Mouse (Mus musculus): ENCODE data around the gene Stn1. TPM values are rescaled to one million over a fixed set of nuclear protein-coding genes. Genes with fewer than 3 reads are reported as not detected.

Stn1 gene
- polyA plus RNA-seq, 1 experiment from 2014 or later, result 53.6 TPM

GRCm38 (mm10) chr19:47458504-47459161 lies 78.7 kb downstream of the Stn1 start:
- H3K9me3 ChIP-seq (replicated peaks), result no peaks in the 10 kb centered on the region; the same call in 1 of the 2 replicates
- no peak overlapping the region for H3K9ac ChIP-seq
- peaks cover 78% of the 10 kb centered on the region for H3K4me1 ChIP-seq
- no peak overlapping the region for H3K27ac ChIP-seq (replicated peaks)
- no peak overlapping the region for H3K4me2 ChIP-seq (replicated peaks)
- ATAC-seq (ENCODE audit: insufficient number of reproducible peaks, low FRiP score, low TSS enrichment, low read depth), result no peak
- H3K27me3 ChIP-seq, result no peaks in the 10 kb centered on the region
- H3K4me3 ChIP-seq (replicated peaks), result no peak overlapping the region
- no peaks in the 10 kb centered on the region for H3K36me3 ChIP-seq
- 58% methylated on average over 17 of the region's 17 CpGs for WGBS

- no peak for ATAC-seq (ENCODE audit: insufficient number of reproducible peaks, low FRiP score, low TSS enrichment, low read depth)
- Histone ChIP-seq H3K27me3 (no peaks in the 10 kb centered on the region), H3K4me2 (replicated peaks) (no peak overlapping the region), H3K27ac (replicated peaks) (no peak overlapping the region), H3K4me3 (replicated peaks) (no peak overlapping the region), H3K4me1 (peaks cover 79% of the 10 kb centered on the region), H3K36me3 (no peaks in the 10 kb centered on the region), H3K9me3 (replicated peaks) (no peaks in the 10 kb centered on the region; the same call in 1 of the 2 replicates), H3K9ac (no peak overlapping the region)
- WGBS, result 69% methylated on average over 13 of the region's 13 CpGs
Observed at GRCm38 (mm10) chr19:47457711-47458503, 79.4 kb downstream of the Stn1 start.

GRCm38 (mm10) chr19:47456021-47456420 lies 81.3 kb downstream of the Stn1 start:
- H3K4me1 ChIP-seq, result peaks cover 70% of the 10 kb centered on the region
- no peaks in the 10 kb centered on the region for H3K36me3 ChIP-seq
- no peak overlapping the region for H3K4me2 ChIP-seq (replicated peaks)
- H3K9me3 ChIP-seq (replicated peaks), result no peaks in the 10 kb centered on the region
- H3K27ac ChIP-seq (replicated peaks), result no peak overlapping the region
- no peak overlapping the region for H3K9ac ChIP-seq
- 71% methylated on average over 6 of the region's 6 CpGs for WGBS
- no peak for ATAC-seq (ENCODE audit: insufficient number of reproducible peaks, low FRiP score, low TSS enrichment, low read depth)
- H3K27me3 ChIP-seq, result no peaks in the 10 kb centered on the region
- H3K4me3 ChIP-seq (replicated peaks), result no peak overlapping the region

DNA sequence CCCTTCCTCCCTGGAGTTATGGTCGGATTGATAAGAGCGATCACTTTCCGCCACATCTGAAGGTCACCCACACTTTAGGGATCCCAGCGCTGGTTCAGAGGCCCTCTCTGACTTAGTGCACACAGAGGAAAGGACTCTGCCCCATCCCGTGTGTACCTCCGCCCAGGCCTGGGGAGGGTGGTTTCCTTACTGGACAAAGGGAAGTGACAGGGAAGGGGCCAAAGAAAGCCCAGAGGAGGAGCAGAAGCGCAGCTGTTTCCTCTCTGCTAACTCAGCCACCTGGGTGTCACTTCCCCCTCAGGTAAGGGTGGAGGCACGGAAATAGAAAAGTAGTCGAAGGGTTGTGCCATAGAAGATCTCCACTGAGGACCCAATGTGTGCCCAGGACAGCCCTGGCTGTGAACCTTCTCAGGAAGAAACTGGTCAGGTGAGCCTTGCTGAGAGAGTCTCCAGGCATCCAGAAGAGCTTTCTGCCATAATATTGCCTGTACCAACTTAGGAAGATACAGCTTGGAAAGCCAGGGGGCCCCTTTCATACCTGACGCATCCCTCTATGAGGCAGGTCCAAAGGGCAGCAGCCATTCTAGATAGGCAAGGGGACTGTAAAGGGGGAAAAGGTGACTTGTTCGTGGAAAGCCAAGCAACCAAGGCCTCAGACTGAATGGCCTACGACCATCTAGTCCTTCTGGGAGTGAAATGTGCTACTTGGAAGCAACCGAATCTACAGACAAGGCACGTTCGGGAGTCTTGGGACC lies 82.1 kb downstream of the Stn1 start:
- Histone ChIP-seq H3K27me3 (no peaks in the 10 kb centered on the region), H3K9me3 (replicated peaks) (no peaks in the 10 kb centered on the region), H3K36me3 (no peaks in the 10 kb centered on the region), H3K4me3 (replicated peaks) (no peak overlapping the region), H3K4me1 (peaks cover 70% of the 10 kb centered on the region), H3K27ac (replicated peaks) (peak overlapping the region; percentile 77; the same call in 1 of the 2 replicates), H3K4me2 (replicated peaks) (no peak overlapping the region), H3K9ac (no peak overlapping the region)
- WGBS, result 85% methylated on average over 15 of the region's 15 CpGs
- ATAC-seq (ENCODE audit: insufficient number of reproducible peaks, low FRiP score, low TSS enrichment, low read depth), result no peak

DNA sequence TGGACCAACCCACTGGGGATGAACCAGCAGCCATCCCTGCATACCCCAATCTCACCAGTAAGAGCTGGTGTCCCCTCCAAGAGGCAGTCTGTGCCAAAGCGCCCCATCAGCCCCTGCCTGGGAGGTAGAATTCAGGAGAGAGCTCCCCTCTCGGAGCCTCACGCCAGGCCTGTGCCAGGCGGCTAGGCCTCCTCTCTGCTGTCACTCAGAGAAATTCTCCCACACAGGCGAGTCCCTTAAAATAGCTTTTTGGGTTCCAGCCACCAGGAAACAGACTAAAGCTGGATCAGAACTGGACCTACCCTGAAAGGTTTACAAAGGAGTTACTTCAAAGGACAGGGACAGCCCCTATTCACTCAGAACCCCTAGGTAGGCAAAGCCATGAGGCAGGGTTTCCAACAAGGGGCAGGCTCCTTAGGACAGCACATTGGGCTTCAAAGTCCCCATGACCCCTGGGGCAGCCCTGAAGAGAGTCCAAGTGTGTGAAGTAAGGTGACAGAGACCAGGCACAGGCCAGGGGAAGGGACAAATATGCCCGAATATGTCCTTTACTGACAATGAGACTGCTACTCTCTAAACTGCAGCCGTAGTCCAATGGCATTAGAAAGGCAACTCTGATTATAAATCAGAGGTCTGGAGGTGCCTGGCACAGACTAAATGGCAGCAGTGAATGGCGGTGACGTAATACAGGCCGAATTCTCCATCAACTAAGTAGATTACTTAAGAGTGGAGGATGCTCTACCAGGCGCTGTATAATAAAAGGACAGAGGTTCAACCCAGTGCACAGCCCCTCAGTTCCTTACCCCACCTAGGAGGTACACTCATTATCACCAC lies 82.9 kb downstream of the Stn1 start:
- H3K9me3 ChIP-seq (replicated peaks), result no peaks in the 10 kb centered on the region
- H3K27ac ChIP-seq (replicated peaks), result peak overlapping the region; percentile 77
- peak; percentile 36; the same call in 1 of the 2 replicates for ATAC-seq (ENCODE audit: insufficient number of reproducible peaks, low FRiP score, low TSS enrichment, low read depth)
- H3K9ac ChIP-seq, result no peak overlapping the region
- peaks cover 66% of the 10 kb centered on the region for H3K4me1 ChIP-seq
- no peak overlapping the region for H3K4me3 ChIP-seq (replicated peaks)
- no peaks in the 10 kb centered on the region for H3K36me3 ChIP-seq
- WGBS, result 61% methylated on average over 11 of the region's 11 CpGs
- no peaks in the 10 kb centered on the region for H3K27me3 ChIP-seq
- H3K4me2 ChIP-seq (replicated peaks), result no peak overlapping the region

DNA sequence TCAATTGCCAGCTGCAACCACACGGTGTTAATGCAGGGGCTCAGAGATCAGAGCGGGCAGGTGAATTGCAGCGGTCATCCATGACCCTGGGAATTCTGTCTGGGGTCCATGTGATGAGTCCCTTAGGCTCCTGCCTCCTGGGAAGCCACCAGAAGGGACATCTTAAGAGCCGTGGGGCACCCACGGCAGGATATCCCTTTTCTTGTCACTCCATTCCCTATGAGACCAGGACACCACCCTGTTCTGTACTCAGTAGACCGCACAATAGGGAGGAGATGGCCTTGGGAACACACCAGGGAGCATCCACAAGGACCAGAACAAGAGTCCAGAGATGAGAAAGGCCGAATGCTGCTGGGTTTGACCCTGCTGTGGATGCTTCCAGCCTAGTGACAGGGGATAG lies 84.0 kb downstream of the Stn1 start:
- no peak for ATAC-seq (ENCODE audit: insufficient number of reproducible peaks, low FRiP score, low TSS enrichment, low read depth)
- H3K9ac ChIP-seq, result no peak overlapping the region
- 87% methylated on average over 7 of the region's 7 CpGs for WGBS
- H3K27ac ChIP-seq (replicated peaks), result peak overlapping the region; percentile 77
- no peaks in the 10 kb centered on the region for H3K27me3 ChIP-seq
- H3K36me3 ChIP-seq, result no peaks in the 10 kb centered on the region
- no peaks in the 10 kb centered on the region for H3K9me3 ChIP-seq (replicated peaks)
- H3K4me3 ChIP-seq (replicated peaks), result no peak overlapping the region
- no peak overlapping the region for H3K4me2 ChIP-seq (replicated peaks)
- H3K4me1 ChIP-seq, result peaks cover 64% of the 10 kb centered on the region

GRCm38 (mm10) chr19:47452682-47453081 lies 84.6 kb downstream of the Stn1 start:
- no peak overlapping the region for H3K4me2 ChIP-seq (replicated peaks)
- H3K36me3 ChIP-seq, result no peaks in the 10 kb centered on the region
- H3K27ac ChIP-seq (replicated peaks), result no peak overlapping the region
- H3K9ac ChIP-seq, result no peak overlapping the region
- no peaks in the 10 kb centered on the region for H3K9me3 ChIP-seq (replicated peaks)
- H3K4me3 ChIP-seq (replicated peaks), result no peak overlapping the region
- H3K4me1 ChIP-seq, result peaks cover 64% of the 10 kb centered on the region
- no peak for ATAC-seq (ENCODE audit: insufficient number of reproducible peaks, low FRiP score, low TSS enrichment, low read depth)
- WGBS, result 86% methylated on average over 10 of the region's 10 CpGs
- H3K27me3 ChIP-seq, result no peaks in the 10 kb centered on the region

DNA sequence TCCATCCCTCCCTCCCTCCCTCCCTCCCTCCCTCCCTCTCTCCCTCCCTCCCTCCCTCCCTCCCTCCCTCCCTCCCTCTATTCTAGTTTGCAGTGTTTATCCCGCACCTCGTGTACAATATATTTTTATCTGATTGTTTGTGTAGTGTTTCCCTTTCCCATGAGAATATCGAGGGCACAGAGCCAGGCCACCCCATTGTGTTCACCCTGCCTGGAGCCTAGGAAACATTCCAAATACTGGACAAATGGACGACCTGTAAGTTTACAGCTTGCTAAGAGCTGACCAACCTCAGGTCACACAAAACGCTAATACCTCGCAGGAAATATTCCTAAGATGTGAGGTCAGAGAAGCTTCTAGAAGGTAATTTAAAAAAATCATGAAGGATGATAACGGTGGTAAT lies 85.1 kb downstream of the Stn1 start:
- Histone ChIP-seq H3K4me3 (replicated peaks) (no peak overlapping the region), H3K4me1 (peaks cover 66% of the 10 kb centered on the region), H3K36me3 (no peaks in the 10 kb centered on the region), H3K4me2 (replicated peaks) (no peak overlapping the region), H3K9ac (no peak overlapping the region), H3K27ac (replicated peaks) (no peak overlapping the region), H3K9me3 (replicated peaks) (no peaks in the 10 kb centered on the region), H3K27me3 (no peaks in the 10 kb centered on the region)
- WGBS, result 85% methylated on average over 7 of the region's 7 CpGs
- ATAC-seq (ENCODE audit: insufficient number of reproducible peaks, low FRiP score, low TSS enrichment, low read depth), result no peak

DNA sequence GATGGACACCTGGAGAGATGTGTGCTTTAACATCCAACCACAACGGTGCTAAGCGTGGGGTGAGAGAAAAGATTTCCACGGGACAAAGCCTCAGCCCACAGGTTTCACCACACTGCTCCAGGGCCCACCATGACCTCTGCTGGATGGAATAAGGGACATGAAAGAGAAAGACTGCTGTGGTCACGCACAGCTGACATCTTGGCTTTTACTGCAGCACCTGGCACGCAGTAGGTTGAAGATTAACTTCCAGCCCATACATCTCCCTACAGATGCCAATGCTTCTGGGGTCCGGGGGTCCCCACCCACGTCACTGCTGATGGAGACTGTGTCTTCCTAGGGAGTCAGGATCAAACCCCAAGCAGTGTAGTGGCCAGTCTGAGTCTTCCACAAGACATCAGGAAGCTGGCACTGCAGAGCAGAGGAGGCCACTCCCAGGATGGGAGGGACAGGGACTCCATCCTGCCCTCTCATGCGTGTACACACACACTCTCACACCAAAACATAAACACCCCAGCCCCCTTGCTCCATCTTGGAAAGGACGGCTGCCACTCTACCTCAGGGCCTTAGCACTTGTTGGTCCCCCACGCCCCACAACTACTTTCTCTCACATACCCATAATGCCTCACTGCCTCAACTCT lies 85.7 kb downstream of the Stn1 start:
- no peaks in the 10 kb centered on the region for H3K27me3 ChIP-seq
- no peak overlapping the region for H3K4me3 ChIP-seq (replicated peaks)
- H3K4me2 ChIP-seq (replicated peaks), result no peak overlapping the region
- ATAC-seq (ENCODE audit: insufficient number of reproducible peaks, low FRiP score, low TSS enrichment, low read depth), result no peak
- no peaks in the 10 kb centered on the region for H3K36me3 ChIP-seq
- no peak overlapping the region for H3K27ac ChIP-seq (replicated peaks)
- 80% methylated on average over 10 of the region's 10 CpGs for WGBS
- peaks cover 72% of the 10 kb centered on the region for H3K4me1 ChIP-seq
- no peaks in the 10 kb centered on the region for H3K9me3 ChIP-seq (replicated peaks)
- H3K9ac ChIP-seq, result no peak overlapping the region

Data from embryonic facial prominence, embryonic 15.5 days (tissue).